Mouse (Mus musculus) E14TG2a.4 (cell line): ENCODE data around the gene Calcoco2.

Experiments used
- H3K27me3 ChIP-seq: 2 replicates; pipeline ENCODE4 v1.6.1; 2014; ENCODE audit warnings: low read length, control low read depth; ENCODE audit not compliant: insufficient read depth
- H3K36me3 ChIP-seq: 2 replicates; pipeline ENCODE4 v1.6.1; 2014; ENCODE audit warnings: low read length, control low read depth; ENCODE audit not compliant: insufficient read depth
- H3K4me1 ChIP-seq: replicated peaks from 2 replicates; pipeline ENCODE4 v1.6.1; 2014; ENCODE audit warnings: low read depth, low read length, control low read depth
- H3K4me3 ChIP-seq: replicated peaks from 2 replicates; pipeline ENCODE4 v1.5.1; 2014; ENCODE audit warnings: mild to moderate bottlenecking, low read length
- H3K9me3 ChIP-seq: 2 replicates; pipeline ENCODE4 v1.6.1; 2014; ENCODE audit warnings: low read length, control low read depth
- CTCF ChIP-seq: conservative IDR thresholded peaks from 2 replicates; pipeline ENCODE4 v1.5.1; 2014; ENCODE audit warnings: low read length
- NANOG ChIP-seq: IDR thresholded peaks from 2 replicates; pipeline ENCODE4 v1.6.1; 2014; ENCODE audit warnings: borderline replicate concordance, low read length, mixed read lengths
- POU5F1 ChIP-seq: IDR thresholded peaks from 2 replicates; pipeline ENCODE4 v1.6.1; 2014; ENCODE audit warnings: low read length, borderline replicate concordance

The Calcoco2 gene

DNA sequence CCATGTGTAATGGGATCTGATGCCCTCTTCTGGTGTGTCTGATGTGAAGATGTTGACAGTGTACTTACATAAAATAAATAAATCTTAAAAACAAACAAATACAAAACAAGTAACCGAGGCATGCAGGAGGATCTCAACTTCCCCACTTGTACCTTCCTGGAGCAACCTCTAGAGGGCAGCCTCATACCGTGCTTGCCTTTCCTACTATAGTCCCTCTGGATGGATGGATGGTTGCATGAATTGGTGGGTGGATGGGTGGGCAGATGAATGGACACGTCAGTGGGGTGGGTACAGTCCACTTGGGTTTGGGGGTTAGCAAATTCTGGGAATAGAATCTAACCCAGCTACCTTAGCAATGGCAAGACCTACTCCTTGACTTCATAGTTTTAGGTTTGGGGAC is 18.4 kb downstream of the Calcoco2 start:
- TF ChIP-seq POU5F1, result no peak
- peak; percentile 77 for TF ChIP-seq CTCF
- Histone ChIP-seq H3K36me3 (no peaks in the 10 kb centered on the region), H3K4me3 (no peak overlapping the region), H3K27me3 (no peaks in the 10 kb centered on the region), H3K4me1 (peaks cover 3% of the 10 kb centered on the region; the same call in 1 of the 2 replicates), H3K9me3 (no peaks in the 10 kb centered on the region)

DNA sequence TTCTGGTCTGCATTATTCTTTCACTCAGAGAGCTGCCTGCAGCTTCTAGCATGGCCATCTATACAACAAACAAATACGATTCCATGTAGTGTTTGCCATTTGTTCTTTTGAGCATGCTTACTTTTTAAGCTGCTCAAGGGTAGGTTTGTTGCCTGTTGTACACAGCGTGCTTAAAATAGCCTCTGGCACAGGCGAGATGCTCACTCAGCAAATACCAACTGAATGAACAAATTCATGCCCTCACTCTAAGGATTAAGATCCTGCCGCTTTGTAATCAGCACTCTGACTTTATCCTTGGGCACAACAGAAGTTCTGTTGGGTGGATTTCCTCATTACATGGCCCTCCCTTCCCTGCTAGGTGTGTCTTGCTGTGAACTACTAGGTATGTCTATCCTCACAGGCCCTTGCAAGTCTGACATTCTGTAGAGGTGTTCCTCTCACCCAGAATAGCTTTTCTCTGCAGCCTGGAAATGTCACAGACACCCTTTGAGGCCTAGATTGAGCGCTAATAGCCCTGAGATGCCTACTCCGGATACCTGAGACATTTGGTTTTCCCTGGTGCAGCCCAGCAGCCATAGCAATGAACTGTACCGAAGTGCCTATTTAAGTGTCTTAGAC is 19.0 kb downstream of the Calcoco2 start:
- no peak overlapping the region for H3K4me3 ChIP-seq
- H3K9me3 ChIP-seq, result no peaks in the 10 kb centered on the region
- H3K36me3 ChIP-seq, result no peaks in the 10 kb centered on the region
- H3K4me1 ChIP-seq, result peaks cover 3% of the 10 kb centered on the region; the same call in 1 of the 2 replicates
- H3K27me3 ChIP-seq, result no peaks in the 10 kb centered on the region
- TF ChIP-seq POU5F1 (no peak), NANOG (no peak), CTCF (no peak)

DNA sequence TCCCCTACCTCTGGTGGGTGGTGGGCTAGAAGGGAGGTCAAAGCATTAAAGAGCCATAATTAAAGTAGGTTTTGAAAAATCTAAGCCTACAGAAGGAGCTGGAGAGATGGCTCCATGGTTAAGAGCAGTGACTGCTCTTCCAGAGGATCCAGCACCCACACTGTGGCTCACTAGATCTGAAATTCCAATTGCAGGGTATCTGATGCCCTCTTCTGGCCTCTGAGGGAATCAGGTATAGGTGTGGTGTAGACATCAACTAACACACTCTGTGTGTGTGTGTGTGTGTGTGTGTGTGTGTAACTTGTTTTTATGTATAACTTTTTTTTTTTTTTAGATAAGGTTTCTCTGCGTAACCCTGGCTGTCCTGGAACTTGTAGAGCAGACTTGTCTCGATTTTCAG is 20.7 kb downstream of the Calcoco2 start:
- no peak overlapping the region for H3K4me3 ChIP-seq
- no peak for TF ChIP-seq POU5F1
- TF ChIP-seq CTCF, result peak; percentile 34
- H3K36me3 ChIP-seq, result no peaks in the 10 kb centered on the region
- no peaks in the 10 kb centered on the region for H3K9me3 ChIP-seq
- no peaks in the 10 kb centered on the region for H3K4me1 ChIP-seq
- no peaks in the 10 kb centered on the region for H3K27me3 ChIP-seq

DNA sequence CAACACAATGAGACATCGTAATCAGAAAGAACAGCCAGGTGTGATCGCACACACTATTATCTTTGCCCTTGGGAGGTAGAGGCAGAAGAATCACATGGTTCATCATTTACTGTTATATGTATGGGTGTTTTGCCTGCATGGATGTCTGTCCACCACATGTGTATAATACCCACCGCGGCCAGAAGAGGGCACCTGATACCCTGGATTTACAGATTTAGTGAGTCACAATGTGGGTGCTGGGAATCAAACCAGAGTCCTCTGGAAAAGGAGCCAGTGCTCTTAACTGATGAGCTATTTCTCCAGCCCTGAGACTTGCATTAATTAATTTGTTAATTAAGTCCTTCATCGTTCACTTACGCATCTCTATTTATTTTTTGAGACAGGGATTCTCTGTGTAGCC is 23.8 kb downstream of the Calcoco2 start:
- Histone ChIP-seq H3K4me1 (peaks cover 8% of the 10 kb centered on the region), H3K9me3 (no peaks in the 10 kb centered on the region), H3K27me3 (no peaks in the 10 kb centered on the region), H3K4me3 (no peak overlapping the region), H3K36me3 (no peaks in the 10 kb centered on the region)
- TF ChIP-seq NANOG (no peak), CTCF (peak; percentile 43), POU5F1 (no peak)

DNA sequence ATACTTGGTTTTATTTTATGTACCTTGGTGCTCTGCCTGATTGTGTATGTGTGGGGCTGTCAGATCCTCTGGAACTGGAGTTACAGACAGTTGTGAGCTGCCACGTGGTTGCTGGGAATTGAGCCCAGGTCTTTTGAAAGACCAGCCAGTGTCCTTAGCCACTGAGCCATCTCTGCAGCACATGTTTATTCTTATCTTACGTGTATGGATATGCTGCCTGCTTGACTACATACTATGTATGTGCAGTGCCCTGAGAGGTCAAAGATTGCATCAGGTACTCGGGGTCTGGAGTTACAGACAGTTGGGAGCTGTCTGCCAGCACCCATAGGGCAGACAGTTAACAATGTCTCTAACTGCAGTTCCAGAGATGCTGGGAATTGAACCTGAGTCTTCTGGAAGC is 29.1 kb downstream of the Calcoco2 start:
- Histone ChIP-seq H3K4me3 (no peak overlapping the region), H3K9me3 (no peaks in the 10 kb centered on the region), H3K4me1 (peaks cover 8% of the 10 kb centered on the region), H3K36me3 (no peaks in the 10 kb centered on the region), H3K27me3 (no peaks in the 10 kb centered on the region)
- no peak for TF ChIP-seq POU5F1
- TF ChIP-seq NANOG, result no peak
- TF ChIP-seq CTCF, result no peak

DNA sequence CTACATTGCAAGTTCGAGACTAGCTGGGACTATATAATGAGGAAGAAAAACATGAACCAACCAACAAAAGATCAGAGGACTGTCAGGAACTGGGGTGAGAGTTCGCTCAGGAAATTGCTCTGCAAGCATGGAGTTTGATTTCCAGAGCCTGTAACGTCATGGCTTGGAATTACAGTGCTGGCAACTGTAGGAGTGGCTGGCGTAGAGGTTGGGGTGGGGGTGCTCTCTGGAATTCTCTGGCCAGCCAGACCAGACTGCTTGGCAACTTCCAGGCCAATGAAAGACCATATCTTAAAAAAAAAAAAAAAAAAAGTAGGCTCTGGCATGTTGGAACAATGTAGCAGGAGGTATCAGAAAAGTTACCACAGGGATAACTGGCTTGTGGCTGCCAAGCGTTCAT is 31.0 kb downstream of the Calcoco2 start:
- Histone ChIP-seq H3K9me3 (no peaks in the 10 kb centered on the region), H3K4me3 (no peak overlapping the region), H3K27me3 (no peaks in the 10 kb centered on the region), H3K36me3 (no peaks in the 10 kb centered on the region), H3K4me1 (peaks cover 19% of the 10 kb centered on the region)
- TF ChIP-seq NANOG (no peak), CTCF (no peak), POU5F1 (no peak)

DNA sequence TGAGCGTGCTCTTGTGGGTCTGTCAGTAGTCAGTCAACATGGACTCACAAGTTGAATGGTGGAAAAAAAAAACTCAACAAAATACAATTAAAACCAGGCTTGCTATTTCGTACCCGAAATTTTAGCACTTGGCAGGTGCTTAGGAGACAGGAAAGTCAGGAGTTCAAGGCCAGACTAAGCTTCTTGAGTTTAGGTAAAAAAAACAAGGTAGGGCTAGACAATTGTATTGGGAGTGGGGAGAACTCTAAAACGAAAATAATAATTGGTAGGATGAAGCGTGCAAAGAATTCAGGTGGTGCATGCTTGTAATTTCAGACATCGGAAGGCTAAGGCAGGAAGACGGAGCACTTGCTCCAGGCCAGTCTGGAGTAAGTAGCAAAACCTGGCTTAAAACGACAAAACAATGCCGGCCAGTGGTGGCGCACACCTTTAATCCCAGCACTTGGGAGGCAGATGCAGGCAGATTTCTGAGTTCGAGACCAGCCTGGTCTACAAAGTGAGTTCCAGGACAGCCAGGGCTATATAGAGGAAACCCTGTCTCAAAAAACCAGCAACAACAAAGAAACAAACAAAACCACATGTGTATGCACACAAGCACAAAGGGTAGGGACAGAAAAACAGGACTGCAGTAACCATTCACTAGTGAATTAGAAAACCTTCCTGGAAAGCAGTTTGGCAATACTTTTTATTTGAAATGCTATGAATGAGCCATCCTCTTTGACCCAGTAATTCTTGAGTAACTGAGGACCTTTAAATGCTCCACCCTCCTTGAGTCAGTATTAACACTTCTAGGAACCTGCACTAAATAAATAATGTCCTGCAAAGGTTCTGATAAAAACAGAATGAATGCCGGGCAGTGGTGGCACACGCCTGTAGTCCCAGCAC is 35.3 kb downstream of the Calcoco2 start:
- TF ChIP-seq NANOG (no peak), POU5F1 (no peak), CTCF (no peak)
- Histone ChIP-seq H3K4me3 (peak overlapping the region; percentile 76), H3K4me1 (peaks cover 33% of the 10 kb centered on the region), H3K9me3 (no peaks in the 10 kb centered on the region), H3K27me3 (no peaks in the 10 kb centered on the region), H3K36me3 (peaks cover 25% of the 10 kb centered on the region)

DNA sequence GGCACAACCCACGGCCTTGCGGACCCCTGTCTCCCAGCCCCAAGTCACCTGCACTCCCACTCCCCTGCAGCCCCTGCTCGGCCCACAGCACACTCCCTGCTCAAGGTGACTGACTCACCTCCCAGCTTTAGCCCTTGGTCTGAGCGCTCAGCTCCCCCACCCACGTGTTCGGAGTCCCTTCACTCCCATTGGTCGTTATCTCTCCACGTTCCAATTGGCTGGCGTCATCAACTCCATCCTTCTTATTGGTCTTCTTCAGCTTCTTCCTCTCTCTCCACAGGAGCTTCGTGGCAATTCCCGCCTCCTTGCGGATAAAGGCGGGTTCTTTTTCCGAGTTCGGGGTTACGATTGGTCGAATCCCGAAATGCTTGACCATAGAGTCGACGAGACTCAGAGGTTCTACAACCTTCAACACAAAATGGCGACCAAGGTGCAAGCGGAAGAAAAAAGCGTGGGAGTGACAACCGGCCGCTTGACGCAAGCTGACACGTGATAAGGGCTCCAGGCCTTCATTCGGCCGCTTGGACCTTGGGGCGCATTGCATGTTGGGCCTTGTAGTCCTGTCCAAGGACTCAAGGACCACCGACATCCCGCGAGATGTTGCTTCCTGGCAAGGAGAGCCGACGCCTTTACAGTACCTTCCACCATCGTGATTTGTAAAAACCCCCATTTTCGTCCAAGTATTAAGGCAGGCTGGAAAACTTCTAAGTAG is 36.1 kb downstream of the Calcoco2 start, which contains the start of gene Atp5g1:
TSS of gene Atp5g1 (minus strand) at position 162 of the 712 bp plus-strand sequence.
- TF ChIP-seq POU5F1 (no peak), NANOG (no peak), CTCF (no peak)

More for the DNA sequence above, 36.1 kb downstream of the Calcoco2 start, which contains the start of gene Atp5g1:
- Histone ChIP-seq H3K4me1 (peaks cover 41% of the 10 kb centered on the region), H3K27me3 (no peaks in the 10 kb centered on the region), H3K4me3 (peak within 1 kb of the TSS; percentile 98), H3K9me3 (no peaks in the 10 kb centered on the region), H3K36me3 (peaks cover 33% of the 10 kb centered on the region)
